In the genomic region with DNA sequence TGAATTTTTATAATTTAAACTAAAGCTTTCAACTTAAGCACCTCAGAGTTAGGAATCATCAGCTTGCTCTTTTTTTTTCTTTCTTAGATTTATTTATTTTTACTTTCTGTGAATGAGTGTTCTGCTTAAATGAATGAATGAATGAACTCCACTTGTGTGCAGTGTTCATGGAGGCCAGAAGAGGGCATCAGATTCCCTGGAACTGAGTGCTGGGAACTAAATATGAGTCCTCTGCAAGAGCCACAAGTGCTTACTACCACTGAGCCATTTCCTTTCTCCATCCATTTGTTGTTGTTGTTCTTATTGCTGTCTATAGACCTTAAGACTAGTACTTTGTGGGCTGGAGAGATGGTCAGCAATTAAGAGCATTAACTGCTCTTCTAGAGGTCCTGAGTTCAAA, we compare ENCODE assay signal across 28 mouse cellular contexts. TPM values are rescaled to one million over a fixed set of nuclear protein-coding genes. Genes with fewer than 3 reads are reported as not detected.
DNase-seq lines count a peak whose midpoint lies in the region; ATAC-seq and TF ChIP-seq lines count a peak whose summit lies in the region.
"Had no signal": no experiment of that assay in that cellular context is flagged by ENCODE, and none has a peak within 500 bp of the region (broad histone marks: within the 10 kb centered on the region; RNA-seq: fewer than 3 reads in every experiment).

No protein-coding gene starts in this region.

- H3K4me2 ChIP-seq in hindbrain, embryonic 12.5 days (replicated peaks), result no peak overlapping the region
- H3K4me2 ChIP-seq: embryonic facial prominence, embryonic 15.5 days; forebrain, embryonic 13.5 days; heart, embryonic 12.5 days; hindbrain, embryonic 14.5 days; liver, embryonic 15.5 days; lung, embryonic 15.5 days; midbrain, embryonic 12.5 days; stomach, embryonic 15.5 days had no signal

- H3K9ac ChIP-seq in MEL (ENCODE audit: control insufficient read depth, low read depth, low read length, poor library complexity, severe bottlenecking), result no peak overlapping the region
- no peak overlapping the region for H3K9ac ChIP-seq in hindbrain, embryonic 12.5 days
- H3K9ac ChIP-seq: embryonic facial prominence, embryonic 15.5 days; forebrain, embryonic 13.5 days; heart, embryonic 12.5 days; hindbrain, embryonic 14.5 days; liver, embryonic 15.5 days; lung, embryonic 15.5 days; midbrain, embryonic 12.5 days; stomach, embryonic 15.5 days had no signal

- peak; percentile 50 for TF ChIP-seq CTCF in layer of hippocampus, adult 2 months (conservative IDR thresholded peaks at IDR 0.05)
- TF ChIP-seq CTCF in E14TG2a.4 (conservative IDR thresholded peaks at IDR 0.05; ENCODE audit: low read length) (peak; percentile 60), MEL (IDR thresholded peaks at IDR 0.05 in 2 of 3, conservative IDR thresholded peaks at IDR 0.05 in 1 of 3; ENCODE audit: control insufficient read depth in 1 of 3, insufficient read depth in 1 of 3, low read depth in 2 of 3, low read length in 3 of 3, poor library complexity in 1 of 3, severe bottlenecking in 1 of 3) (peak in 1 of 3 experiments; percentile 4; a peak in 1 of 6 replicates)

- DNase-seq in layer of hippocampus, adult 2 months (ENCODE audit: low spot score in 2 of 2), result no peak
- DNase-seq in layer of hippocampus, adult 11-12 months (ENCODE audit: low spot score), result no peak
- DNase-seq in MEL (ENCODE audit: low read depth, low spot score), result no peak
- DNase-seq in cerebellum, postnatal 10 days, result no peak
- DNase-seq: adrenal gland, postnatal 25 days; cerebellum, adult 18-20 months; cerebellum, postnatal 14 days; heart, adult 2 months; heart, postnatal 4 days; kidney, adult 11 months; kidney, postnatal 14 days; left cerebral cortex, postnatal 4 days; lung, postnatal 4 days; retina, postnatal 1 day; right cerebral cortex, postnatal 14 days had no signal

- peak; percentile 72 for ATAC-seq in erythroblast, adult 5-6 weeks (replicated peaks; ENCODE audit: low FRiP score, poor library complexity, severe bottlenecking)
- no peak for ATAC-seq in hindbrain, embryonic 12.5 days (ENCODE audit: low FRiP score)
- ATAC-seq: forebrain, embryonic 13.5 days had no signal

- peak; percentile 0; the same call in 1 of the 2 replicates for TF ChIP-seq RAD21 in MEL (IDR thresholded peaks at IDR 0.05; ENCODE audit: low read depth, low read length)

- H3K36me3 ChIP-seq in E14TG2a.4 (ENCODE audit: insufficient read depth, low read length) (peaks cover 34% of the 10 kb centered on the region), MEL (ENCODE audit: control insufficient read depth in 1 of 2, insufficient read depth in 2 of 2, low read length in 2 of 2) (peaks cover 0 to 33% of the 10 kb centered on the region in 2 experiments; a peak in 2 of 4 replicates)
- H3K36me3 ChIP-seq in hindbrain, embryonic 12.5 days, result peaks cover 11% of the 10 kb centered on the region

- peaks cover 3% of the 10 kb centered on the region; the same call in 1 of the 2 replicates for H3K4me1 ChIP-seq in E14TG2a.4 (replicated peaks; ENCODE audit: low read depth, low read length)
- no peaks in the 10 kb centered on the region for H3K4me1 ChIP-seq in MEL (ENCODE audit: control insufficient read depth in 1 of 2, insufficient read depth in 2 of 2, low read length in 2 of 2)
- H3K4me1 ChIP-seq in hindbrain, embryonic 12.5 days, result no peaks in the 10 kb centered on the region
- H3K4me1 ChIP-seq: embryonic facial prominence, embryonic 10.5 days; embryonic facial prominence, embryonic 15.5 days; forebrain, embryonic 13.5 days; heart, embryonic 12.5 days; liver, embryonic 15.5 days; lung, embryonic 15.5 days; midbrain, embryonic 12.5 days; stomach, embryonic 15.5 days had no signal

- no peaks in the 10 kb centered on the region for H3K79me2 ChIP-seq in MEL (ENCODE audit: control insufficient read depth, insufficient read depth, low read length, poor library complexity)

- TF ChIP-seq EP300 in MEL (IDR thresholded peaks at IDR 0.05; ENCODE audit: low read depth in 1 of 2, low read length in 2 of 2), result no peak

- no peaks in the 10 kb centered on the region for H3K9me3 ChIP-seq in E14TG2a.4 (ENCODE audit: low read length)
- H3K9me3 ChIP-seq in MEL (replicated peaks; ENCODE audit: insufficient read depth, low read length), result no peaks in the 10 kb centered on the region
- no peaks in the 10 kb centered on the region for H3K9me3 ChIP-seq in hindbrain, embryonic 12.5 days (replicated peaks)
- H3K9me3 ChIP-seq: embryonic facial prominence, embryonic 10.5 days; embryonic facial prominence, embryonic 15.5 days; forebrain, embryonic 13.5 days; heart, embryonic 12.5 days; liver, embryonic 15.5 days; lung, embryonic 15.5 days; megakaryocyte, embryonic 14.5 days; midbrain, embryonic 12.5 days; stomach, embryonic 15.5 days had no signal

- no peak for TF ChIP-seq POLR2A in MEL (IDR thresholded peaks at IDR 0.05; ENCODE audit: control insufficient read depth in 1 of 2, insufficient read depth in 1 of 2, low read depth in 1 of 2, low read length in 2 of 2, poor library complexity in 1 of 2)

- H3K27ac ChIP-seq in layer of hippocampus, adult 2 months, result no peak overlapping the region
- no peak overlapping the region for H3K27ac ChIP-seq in MEL (ENCODE audit: control insufficient read depth, low read depth, low read length)
- no peak overlapping the region for H3K27ac ChIP-seq in hindbrain, embryonic 12.5 days
- H3K27ac ChIP-seq: embryonic facial prominence, embryonic 10.5 days; embryonic facial prominence, embryonic 15.5 days; forebrain, embryonic 13.5 days; heart, adult 2 months; hindbrain, embryonic 14.5 days; liver, embryonic 15.5 days; lung, embryonic 15.5 days; midbrain, embryonic 12.5 days; stomach, embryonic 15.5 days had no signal

- no peaks in the 10 kb centered on the region for H3K27me3 ChIP-seq in E14TG2a.4 (ENCODE audit: insufficient read depth, low read length)
- no peaks in the 10 kb centered on the region for H3K27me3 ChIP-seq in MEL (ENCODE audit: control insufficient read depth in 1 of 2, insufficient read depth in 2 of 2, low read length in 2 of 2)
- H3K27me3 ChIP-seq in hindbrain, embryonic 12.5 days, result no peaks in the 10 kb centered on the region
- H3K27me3 ChIP-seq: embryonic facial prominence, embryonic 15.5 days; forebrain, embryonic 13.5 days; heart, embryonic 12.5 days; liver, embryonic 15.5 days; lung, embryonic 15.5 days; megakaryocyte, embryonic 14.5 days; midbrain, embryonic 12.5 days; stomach, embryonic 15.5 days had no signal

- no peak overlapping the region for H3K4me3 ChIP-seq in layer of hippocampus, adult 2 months
- H3K4me3 ChIP-seq in E14TG2a.4 (replicated peaks; ENCODE audit: low read length) (no peak overlapping the region), MEL (ENCODE audit: control insufficient read depth in 1 of 2, insufficient read depth in 1 of 2, low read depth in 2 of 2, low read length in 2 of 2) (no peak overlapping the region)
- H3K4me3 ChIP-seq in hindbrain, embryonic 12.5 days, result no peak overlapping the region
- H3K4me3 ChIP-seq: embryonic facial prominence, embryonic 10.5 days; embryonic facial prominence, embryonic 15.5 days; forebrain, embryonic 13.5 days; heart, adult 2 months; heart, embryonic 12.5 days; liver, embryonic 15.5 days; lung, embryonic 15.5 days; megakaryocyte, embryonic 14.5 days; midbrain, embryonic 12.5 days; stomach, embryonic 15.5 days had no signal

TF ChIP-seq in MEL, 35 proteins besides CTCF, POLR2A, EP300 and RAD21:
- TF ChIP-seq TCF12 (IDR thresholded peaks at IDR 0.05; ENCODE audit: low read depth, low read length), result no peak
- no peak for TF ChIP-seq CHD2 (IDR thresholded peaks at IDR 0.05; ENCODE audit: low read length)
- TF ChIP-seq UBTF (IDR thresholded peaks at IDR 0.05; ENCODE audit: borderline replicate concordance, insufficient read depth, low read depth, low read length), result no peak
- TF ChIP-seq ETS1 (IDR thresholded peaks at IDR 0.05; ENCODE audit: low read depth, low read length), result no peak
- no peak for TF ChIP-seq MYB (IDR thresholded peaks at IDR 0.05; ENCODE audit: low read depth, low read length)
- no peak for TF ChIP-seq TBP (IDR thresholded peaks at IDR 0.05; ENCODE audit: low read depth, low read length)
- TF ChIP-seq POLR2AphosphoS2 (IDR thresholded peaks at IDR 0.05; ENCODE audit: low read length), result no peak
- no peak for TF ChIP-seq USF2 (IDR thresholded peaks at IDR 0.05; ENCODE audit: borderline replicate concordance in 1 of 2, insufficient read depth in 1 of 2, low read depth in 1 of 2, low read length in 2 of 2)
- TF ChIP-seq SMC3 (IDR thresholded peaks at IDR 0.05; ENCODE audit: low read depth, low read length), result no peak
- TF ChIP-seq NRF1 (IDR thresholded peaks at IDR 0.05; ENCODE audit: insufficient read depth, low read depth, low read length, poor library complexity, severe bottlenecking), result no peak
- no peak for TF ChIP-seq ZC3H11A (IDR thresholded peaks at IDR 0.05; ENCODE audit: low read depth, low read length)
- no peak for TF ChIP-seq MEF2A (IDR thresholded peaks at IDR 0.05; ENCODE audit: extremely low read depth, insufficient replicate concordance, low read depth, low read length, poor library complexity, severe bottlenecking)
- TF ChIP-seq MAX (IDR thresholded peaks at IDR 0.05; ENCODE audit: low read length), result no peak
- no peak for TF ChIP-seq E2F4 (IDR thresholded peaks at IDR 0.05; ENCODE audit: borderline replicate concordance, low read depth, low read length)
- no peak for TF ChIP-seq CHD1 (IDR thresholded peaks at IDR 0.05; ENCODE audit: low read depth, low read length)
- TF ChIP-seq RCOR1 (IDR thresholded peaks at IDR 0.05; ENCODE audit: low read depth, low read length), result no peak

RNA-seq across cellular contexts. Expression of a gene that starts 53.3 kb away (rescaled TPM):
- 10 to 100 TPM; 29.4 to 30.0 TPM for total RNA-seq in layer of hippocampus, adult 2 months (2021)
- 13.7 and 15.0 TPM in 2 replicates for total RNA-seq in MEL (2012; rRNA removed)
- 10 to 100 TPM in 1 of 2 experiments, not detected in 1; 18.7 TPM for polyA plus RNA-seq in MEL (2012; ENCODE audit: insufficient read depth in 1 of 2, insufficient read length in 2 of 2, low read depth in 1 of 2, low replicate concordance in 2 of 2, missing spikeins in 1 of 2)
- total RNA-seq in erythroblast, adult 5-6 weeks (2015; ENCODE audit: low replicate concordance), result 55.8 and 61.3 TPM in 2 replicates
- total RNA-seq in erythroblast, adult 5-6 weeks (2017; ENCODE audit: low replicate concordance), result 109 and 206 TPM in 2 replicates
- polyA plus RNA-seq in hindbrain, embryonic 12.5 days (2016; fragmentation: Nextera tagmentation; extraction: Ambion mirVana), result 31.3 and 34.6 TPM in 2 replicates
